Mouse (Mus musculus): ENCODE measurements around the gene Cyp27b1.

- TF ChIP-seq GATA1 (IDR thresholded peaks at IDR 0.05; ENCODE audit: borderline replicate concordance, low read length) = no peak
- no peak for TF ChIP-seq FLI1 (IDR thresholded peaks at IDR 0.05; ENCODE audit: low read length)
Observed at GRCm38 (mm10) chr10:127079665-127080391, 31.8 kb downstream of the Cyp27b1 start.

Data from megakaryocyte, embryonic 14.5 days (primary cell).